Mouse (Mus musculus): ENCODE measurements around the gene Ndufaf3.

GRCm38 (mm10) chr9:108577025-108577424 lies 9.8 kb upstream of the Ndufaf3 start:
- TF ChIP-seq CTCF (IDR thresholded peaks at IDR 0.05) (no peak), POLR2A (IDR thresholded peaks at IDR 0.05; ENCODE audit: insufficient read depth, low read depth, low read length) (no peak), EP300 (IDR thresholded peaks at IDR 0.05; ENCODE audit: insufficient read depth, low read depth, low read length) (no peak)

Data from heart, adult 2 months (tissue).